Mouse (Mus musculus) heart, embryonic 11.5 days (tissue): Measurements from ENCODE around the gene Ccdc57. TPM values are rescaled to one million over a fixed set of nuclear protein-coding genes. Genes with fewer than 3 reads are reported as not detected.
A peak's percentile ranks its signal among the peaks of the same experiment; 100 is the strongest.
"Not testable (repeated sequence)": the region's sequence is repeated elsewhere in the genome, so short reads cannot be mapped to it uniquely, and the experiment has no call there.

ENCODE experiments used
- ATAC-seq: fragments of 200-750 bp; cut with Nextera tagmentation; replicated peaks from 2 replicates; pipeline ENCODE4 v1.8.0; 2017; ENCODE audit warnings: moderate library complexity; ENCODE audit not compliant: insufficient number of reproducible peaks, low FRiP score, low TSS enrichment
- H3K27ac ChIP-seq: fragments of 300-500 bp; sonication (generic); 2 replicates; pipeline ENCODE4 v1.5.1; 2014; ENCODE audit warnings: mild to moderate bottlenecking, low read depth, low read length
- H3K27me3 ChIP-seq: fragments of 300-500 bp; sonication (generic); 2 replicates; pipeline ENCODE4 v1.6.1; 2014; ENCODE audit warnings: mild to moderate bottlenecking, low read length, mixed read lengths; ENCODE audit not compliant: control insufficient read depth, insufficient read depth
- H3K36me3 ChIP-seq: fragments of 300-500 bp; sonication (generic); 2 replicates; pipeline ENCODE4 v1.6.1; 2014; ENCODE audit warnings: mild to moderate bottlenecking, low read length, moderate library complexity, mixed read lengths; ENCODE audit not compliant: control insufficient read depth, insufficient read depth
- H3K4me1 ChIP-seq: fragments of 300-500 bp; sonication (generic); 2 replicates; pipeline ENCODE4 v1.6.1; 2014; ENCODE audit warnings: low read length; ENCODE audit not compliant: control insufficient read depth, insufficient read depth
- H3K4me2 ChIP-seq: fragments of 300-500 bp; sonication (generic); 2 replicates; pipeline ENCODE4 v1.6.1; 2014; ENCODE audit warnings: mild to moderate bottlenecking, moderate library complexity
- H3K4me3 ChIP-seq: fragments of 300-500 bp; sonication (generic); 2 replicates; pipeline ENCODE4 v1.5.1; 2014; ENCODE audit warnings: low read depth, low read length
- H3K9ac ChIP-seq: fragments of 300-500 bp; sonication (generic); 2 replicates; pipeline ENCODE4 v1.6.1; 2014; ENCODE audit warnings: mild to moderate bottlenecking, low read depth, low read length, moderate library complexity
- H3K9me3 ChIP-seq: fragments of 300-500 bp; sonication (generic); replicated peaks from 2 replicates; pipeline ENCODE4 v1.6.1; 2016; ENCODE audit warnings: low read length; ENCODE audit not compliant: control insufficient read depth
- WGBS: fragments of 180-500 bp; shearing (Covaris S2); extraction: QIAGEN DNeasy Blood & Tissue Kit; methylation state at CpG from one replicate; pipeline ENCODE4 v1.1.7; 2014; ENCODE audit not compliant: insufficient replicate concordance; 5-methylcytosine and 5-hydroxymethylcytosine counted together
- polyA plus RNA-seq: library from polyadenylated mRNA; unstranded; fragments of >200 nt; fragmentation: Nextera tagmentation; extraction: Ambion mirVana; gene quantifications from 2 replicates; pipeline ENCODE4 v1.2.1, GENCODE M21; 2014

Gene Ccdc57
- polyA plus RNA-seq, 1 experiment from 2014 or later: 3.9 TPM

DNA sequence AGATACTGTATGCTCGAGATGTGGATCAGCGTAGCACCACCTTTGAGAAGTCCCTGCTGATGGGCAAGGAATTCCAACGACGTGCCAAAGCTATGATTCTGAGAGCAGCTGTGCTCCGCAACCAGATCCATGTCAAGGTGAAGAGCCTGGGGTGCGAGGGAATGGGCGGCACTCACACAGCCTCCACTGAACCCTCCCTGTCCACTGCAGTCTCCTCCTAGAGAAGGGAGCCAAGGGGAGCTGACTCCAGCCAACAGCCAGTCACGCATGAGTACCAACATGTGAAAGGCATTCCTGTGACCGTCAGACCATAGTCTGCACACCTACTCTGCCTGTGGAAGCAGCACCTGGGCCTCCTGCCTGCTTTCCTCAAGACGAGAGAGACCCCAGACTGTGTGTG, 144.2 kb downstream of the Ccdc57 start:
- not testable (repeated sequence) for H3K9ac ChIP-seq, ATAC-seq, H3K4me2 ChIP-seq, H3K4me3 ChIP-seq, H3K4me1 ChIP-seq, H3K27ac ChIP-seq, H3K27me3 ChIP-seq, H3K9me3 ChIP-seq
- H3K36me3 ChIP-seq: peaks cover 42% of the 10 kb centered on the region
- WGBS: 88% methylated on average over 9 of the region's 10 CpGs

- H3K4me2 ChIP-seq: peak overlapping the region; percentile 72
- H3K9me3 ChIP-seq: no peaks in the 10 kb centered on the region
- peaks cover 20% of the 10 kb centered on the region for H3K36me3 ChIP-seq
- no peak for ATAC-seq
- peaks cover 8% of the 10 kb centered on the region for H3K27me3 ChIP-seq
- WGBS: 33% methylated on average over 9 of the region's 9 CpGs
- peaks cover 12% of the 10 kb centered on the region for H3K4me1 ChIP-seq
- H3K9ac ChIP-seq: peak overlapping the region; percentile 93
- no peak overlapping the region for H3K27ac ChIP-seq
- H3K4me3 ChIP-seq: peak overlapping the region; percentile 91
Observed at GRCm38 (mm10) chr11:120785145-120785544, 147.5 kb downstream of the Ccdc57 start.

DNA sequence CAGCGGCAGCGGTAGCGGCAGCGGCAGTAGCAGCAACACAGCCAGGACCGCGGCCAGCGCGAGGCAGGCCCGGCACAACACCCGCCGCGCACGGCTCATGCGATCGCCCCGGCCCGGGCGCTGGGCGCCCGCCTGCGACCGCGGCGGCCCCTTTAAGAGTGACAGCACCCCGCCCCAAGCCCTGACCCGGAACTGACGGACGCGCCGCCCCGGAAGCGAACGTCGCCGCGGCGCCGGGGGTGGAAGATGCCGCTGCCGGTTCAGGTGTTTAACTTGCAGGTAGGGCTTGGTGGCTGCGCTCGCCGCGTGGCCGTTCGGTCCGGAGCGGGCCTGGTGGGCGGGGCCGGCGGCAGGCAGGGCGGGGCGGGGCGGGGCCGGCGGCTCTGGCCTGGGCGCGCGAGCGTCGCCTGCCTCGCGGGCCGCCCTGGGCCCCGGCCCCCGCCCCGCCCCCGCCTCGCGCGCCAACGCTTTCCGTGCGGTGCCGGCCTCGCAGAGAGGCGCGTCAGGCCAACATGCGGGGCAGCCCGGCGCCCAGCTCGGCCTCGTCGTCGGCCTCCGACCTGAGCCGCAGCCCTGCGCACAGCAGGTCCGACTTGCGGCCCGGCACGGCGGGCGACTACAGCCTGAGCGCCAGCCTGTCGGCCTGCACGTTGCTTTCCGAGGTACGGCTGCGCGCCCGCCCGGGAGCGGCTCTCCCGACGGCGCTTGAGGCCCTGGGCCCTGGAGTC, 148.4 kb downstream of the Ccdc57 start, which contains the start of the genes Rfng and Gps1:
Gene Rfng, minus strand, starts transcription at position 144 of the 728 bp plus-strand sequence.
Gene Gps1, plus strand, starts transcription at position 209 of the 728 bp plus-strand sequence.
- Histone ChIP-seq H3K4me1 (peaks cover 12% of the 10 kb centered on the region), H3K36me3 (peaks cover 13% of the 10 kb centered on the region; the same call in 1 of the 2 replicates), H3K4me2 (peak within 1 kb of the TSS; percentile 72), H3K4me3 (peak within 1 kb of the TSS; percentile 91), H3K27me3 (peaks cover 8% of the 10 kb centered on the region), H3K27ac (peak within 1 kb of the TSS; percentile 64), H3K9ac (peak within 1 kb of the TSS; percentile 93), H3K9me3 (no peaks in the 10 kb centered on the region)
- peak; percentile 65 for ATAC-seq
- WGBS: under 1% methylated on average over 93 of the region's 107 CpGs

- Histone ChIP-seq H3K9ac (peak overlapping the region; percentile 93), H3K4me1 (peaks cover 12% of the 10 kb centered on the region), H3K4me2 (peak overlapping the region; percentile 72), H3K27me3 (peaks cover 8% of the 10 kb centered on the region), H3K4me3 (peak overlapping the region; percentile 91), H3K36me3 (peaks cover 13% of the 10 kb centered on the region; the same call in 1 of the 2 replicates), H3K27ac (peak overlapping the region; percentile 64; the same call in 1 of the 2 replicates), H3K9me3 (no peaks in the 10 kb centered on the region)
- 2% methylated on average over 42 of the region's 42 CpGs for WGBS
- ATAC-seq: no peak
Observed at GRCm38 (mm10) chr11:120783426-120784063, 149.1 kb downstream of the Ccdc57 start.

GRCm38 (mm10) chr11:120781361-120781760, 151.3 kb downstream of the Ccdc57 start:
- H3K27me3 ChIP-seq: peaks cover 11% of the 10 kb centered on the region
- H3K36me3 ChIP-seq, H3K4me2 ChIP-seq, H3K27ac ChIP-seq, H3K9ac ChIP-seq, ATAC-seq, H3K9me3 ChIP-seq, H3K4me3 ChIP-seq: not testable (repeated sequence)
- 95% methylated on average over 6 of the region's 6 CpGs for WGBS
- peaks cover 12% of the 10 kb centered on the region for H3K4me1 ChIP-seq

DNA sequence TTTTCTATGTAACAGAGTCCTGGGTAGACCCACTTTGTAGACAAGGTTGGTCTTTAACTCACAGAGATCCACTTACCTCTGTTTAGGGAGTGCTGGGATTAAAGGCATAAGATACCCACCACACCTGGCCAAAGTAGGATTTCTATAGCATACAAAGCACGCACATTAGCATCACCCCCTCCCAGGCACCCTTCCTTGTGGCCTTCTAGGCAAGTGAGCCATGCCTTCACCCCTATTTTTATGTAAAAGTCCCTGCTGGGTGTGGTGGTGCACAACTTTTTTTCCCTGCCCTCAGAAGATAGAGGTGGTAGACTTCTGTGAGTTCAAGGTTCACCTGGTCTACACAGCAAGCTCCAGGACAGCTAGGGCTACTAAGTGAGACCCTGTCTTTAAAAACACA, 152.8 kb downstream of the Ccdc57 start:
- Histone ChIP-seq H3K9ac (no peak overlapping the region), H3K27ac (no peak overlapping the region), H3K36me3 (no peaks in the 10 kb centered on the region), H3K27me3 (peaks cover 11% of the 10 kb centered on the region), H3K9me3 (no peaks in the 10 kb centered on the region), H3K4me1 (peaks cover 7% of the 10 kb centered on the region; the same call in 1 of the 2 replicates), H3K4me3 (no peak overlapping the region), H3K4me2 (no peak overlapping the region)
- ATAC-seq: no peak
- 84% methylated on average over 1 of the region's 1 CpGs for WGBS

DNA sequence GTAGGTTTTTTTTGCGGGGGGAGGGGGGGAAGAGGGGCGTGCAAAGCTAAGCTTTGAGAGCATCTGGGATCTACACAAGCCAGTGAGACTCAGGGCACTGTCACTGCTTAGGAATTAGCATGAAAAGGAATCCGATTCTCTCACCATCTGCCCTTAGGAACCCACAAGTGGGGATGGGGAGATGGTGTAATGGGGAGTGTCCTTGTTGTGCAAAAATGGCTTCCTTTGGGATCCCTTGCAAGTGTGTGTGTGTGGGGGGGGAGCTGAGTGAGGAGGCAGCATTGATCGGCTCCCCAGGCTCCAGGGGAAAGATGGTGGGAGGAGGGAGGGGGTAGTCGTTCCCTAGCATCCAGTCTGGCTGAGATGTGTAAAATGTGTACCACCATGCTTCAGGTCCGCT, 155.5 kb downstream of the Ccdc57 start:
- Histone ChIP-seq H3K4me3 (no peak overlapping the region), H3K9ac (no peak overlapping the region), H3K9me3 (no peaks in the 10 kb centered on the region), H3K27me3 (peaks cover 6% of the 10 kb centered on the region; the same call in 1 of the 2 replicates), H3K4me1 (no peaks in the 10 kb centered on the region), H3K4me2 (no peak overlapping the region), H3K27ac (no peak overlapping the region), H3K36me3 (no peaks in the 10 kb centered on the region)
- ATAC-seq: no peak
- WGBS: 27% methylated on average over 6 of the region's 6 CpGs
